Mouse (Mus musculus) limb, embryonic 12.5 days (tissue): ENCODE data around the gene Olfr1394. TPM values are rescaled to one million over a fixed set of nuclear protein-coding genes. Genes with fewer than 3 reads are reported as not detected.
"Not testable (repeated sequence)": the region's sequence is repeated elsewhere in the genome, so short reads cannot be mapped to it uniquely, and the experiment has no call there.

ENCODE experiments used
- ATAC-seq: fragments of 200-750 bp; cut with Nextera tagmentation; 2 replicates; pipeline ENCODE4 v1.8.0; 2017; ENCODE audit warnings: low read depth, moderate TSS enrichment; ENCODE audit not compliant: insufficient number of reproducible peaks, insufficient read depth, low FRiP score, low TSS enrichment
- H3K27ac ChIP-seq: fragments of 300-500 bp; sonication (generic); 2 replicates; pipeline ENCODE4 v1.5.1; 2016; ENCODE audit warnings: mild to moderate bottlenecking, moderate library complexity
- H3K27me3 ChIP-seq: fragments of 300-500 bp; sonication (generic); 2 replicates; pipeline ENCODE4 v1.6.1; 2016; ENCODE audit warnings: mild to moderate bottlenecking, moderate library complexity
- H3K36me3 ChIP-seq: fragments of 300-500 bp; sonication (generic); 2 replicates; pipeline ENCODE4 v1.6.1; 2016; ENCODE audit warnings: mild to moderate bottlenecking, moderate library complexity
- H3K4me1 ChIP-seq: fragments of 300-500 bp; sonication (generic); replicated peaks from 2 replicates; pipeline ENCODE4 v1.6.1; 2016
- H3K4me2 ChIP-seq: fragments of 300-500 bp; sonication (generic); 2 replicates; pipeline ENCODE4 v1.6.1; 2016; ENCODE audit warnings: mild to moderate bottlenecking, moderate library complexity
- H3K4me3 ChIP-seq: fragments of 300-500 bp; sonication (generic); replicated peaks from 2 replicates; pipeline ENCODE4 v1.5.1; 2016; ENCODE audit warnings: mild to moderate bottlenecking
- H3K9ac ChIP-seq: fragments of 300-500 bp; sonication (generic); replicated peaks from 2 replicates; pipeline ENCODE4 v1.6.1; 2016; ENCODE audit warnings: mild to moderate bottlenecking, moderate library complexity
- H3K9me3 ChIP-seq: fragments of 300-500 bp; sonication (generic); 2 replicates; pipeline ENCODE4 v1.6.1; 2016; ENCODE audit warnings: mild to moderate bottlenecking, moderate library complexity
- WGBS: fragments of 180-500 bp; shearing (Covaris S2); methylation state at CpG from one replicate; pipeline ENCODE4 v1.1.7; 2016; 5-methylcytosine and 5-hydroxymethylcytosine counted together
- polyA plus RNA-seq: library from polyadenylated mRNA; unstranded; fragments of >200 nt; fragmentation: Nextera tagmentation; extraction: Ambion mirVana; gene quantifications from 2 replicates; pipeline ENCODE4 v1.2.1, GENCODE M21; 2016

The Olfr1394 gene
- polyA plus RNA-seq, 1 experiment from 2014 or later: not detected

- Histone ChIP-seq H3K27me3 (no peaks in the 10 kb centered on the region), H3K9ac (no peak overlapping the region), H3K4me3 (no peak overlapping the region), H3K27ac (no peak overlapping the region), H3K4me1 (no peaks in the 10 kb centered on the region), H3K4me2 (no peak overlapping the region), H3K9me3 (no peaks in the 10 kb centered on the region), H3K36me3 (no peaks in the 10 kb centered on the region)
- 92% methylated on average over 2 of the region's 2 CpGs for WGBS
- ATAC-seq: no peak
Measured at GRCm38 (mm10) chr11:49156821-49157814, 2.9 kb downstream of the Olfr1394 start.

DNA sequence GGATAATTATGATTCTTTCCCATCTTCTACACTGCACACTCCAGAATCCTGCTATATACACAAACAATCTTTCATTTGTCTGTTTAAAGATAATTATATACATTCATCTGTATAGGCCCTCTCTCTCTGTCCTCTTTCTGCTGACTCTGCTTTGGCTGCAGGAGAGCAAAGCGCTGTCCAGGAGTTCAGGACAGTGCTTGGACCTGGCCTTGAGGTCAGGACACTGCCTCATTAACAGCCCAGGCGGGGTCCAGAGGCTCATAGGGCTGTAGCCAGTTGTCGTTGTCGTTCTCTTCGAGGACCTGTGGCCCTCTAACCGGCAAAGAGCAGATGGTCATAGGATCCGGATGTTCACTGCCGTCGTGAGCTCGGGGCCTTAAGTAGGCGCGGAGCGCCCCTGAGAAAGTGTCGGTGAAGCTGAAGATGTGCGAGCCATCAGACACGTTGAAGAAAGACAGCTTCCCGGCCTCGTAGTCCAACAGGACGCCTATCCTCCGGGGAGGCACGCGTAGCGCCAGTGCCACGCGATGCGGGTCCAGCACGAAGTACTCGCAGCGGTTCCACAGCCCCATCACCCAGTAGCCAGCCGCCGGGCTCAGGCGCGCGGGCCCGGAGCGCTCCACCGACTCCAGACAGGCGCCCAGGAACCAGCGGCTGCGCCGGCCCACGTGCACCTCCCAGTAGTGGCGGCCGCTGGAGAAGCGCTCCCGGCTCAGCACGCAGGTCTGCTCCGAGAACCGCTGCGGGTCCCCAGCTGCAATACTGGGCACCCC is 14.8 kb downstream of the Olfr1394 start:
- no peak overlapping the region for H3K27ac ChIP-seq
- peak overlapping the region; percentile 36 for H3K4me3 ChIP-seq
- ATAC-seq: peak; percentile 59; the same call in 1 of the 2 replicates
- 9% methylated on average over 50 of the region's 50 CpGs for WGBS
- peak overlapping the region; percentile 68 for H3K4me2 ChIP-seq
- peaks cover 10% of the 10 kb centered on the region; the same call in 1 of the 2 replicates for H3K9me3 ChIP-seq
- H3K4me1 ChIP-seq: 0 out of 2 replicates have a peak, but pooled peaks cover 2% of the 10 kb centered on the region
- peak overlapping the region; percentile 44 for H3K9ac ChIP-seq
- peaks cover 38% of the 10 kb centered on the region for H3K27me3 ChIP-seq
- H3K36me3 ChIP-seq: no peaks in the 10 kb centered on the region

GRCm38 (mm10) chr11:49170576-49170975 is 16.4 kb downstream of the Olfr1394 start:
- 90% methylated on average over 4 of the region's 4 CpGs for WGBS
- Histone ChIP-seq H3K9me3 (peaks cover 6% of the 10 kb centered on the region; the same call in 1 of the 2 replicates), H3K4me2 (no peak overlapping the region), H3K27me3 (peaks cover 38% of the 10 kb centered on the region), H3K4me1 (0 out of 2 replicates have a peak, but pooled peaks cover 2% of the 10 kb centered on the region), H3K9ac (no peak overlapping the region), H3K4me3 (no peak overlapping the region), H3K27ac (no peak overlapping the region), H3K36me3 (no peaks in the 10 kb centered on the region)
- ATAC-seq: no peak

GRCm38 (mm10) chr11:49175345-49175744 is 21.2 kb downstream of the Olfr1394 start:
- H3K9me3 ChIP-seq: no peaks in the 10 kb centered on the region
- no peak overlapping the region for H3K9ac ChIP-seq
- no peak for ATAC-seq
- no peaks in the 10 kb centered on the region for H3K4me1 ChIP-seq
- no peak overlapping the region for H3K4me2 ChIP-seq
- no peaks in the 10 kb centered on the region for H3K36me3 ChIP-seq
- peaks cover 8% of the 10 kb centered on the region for H3K27me3 ChIP-seq
- H3K27ac ChIP-seq: no peak overlapping the region
- WGBS: 85% methylated on average over 8 of the region's 8 CpGs
- H3K4me3 ChIP-seq: no peak overlapping the region

GRCm38 (mm10) chr11:49176047-49176779 is 22.0 kb downstream of the Olfr1394 start:
- not testable (repeated sequence) for H3K27me3 ChIP-seq, ATAC-seq, H3K27ac ChIP-seq, H3K4me3 ChIP-seq, H3K4me2 ChIP-seq, H3K9me3 ChIP-seq, H3K36me3 ChIP-seq, H3K9ac ChIP-seq, H3K4me1 ChIP-seq
- 64% methylated on average over 4 of the region's 4 CpGs for WGBS

- WGBS: 65% methylated on average over 1 of the region's 1 CpGs
- H3K36me3 ChIP-seq: no peaks in the 10 kb centered on the region
- H3K9me3 ChIP-seq: no peaks in the 10 kb centered on the region
- no peak overlapping the region for H3K4me3 ChIP-seq
- no peaks in the 10 kb centered on the region for H3K27me3 ChIP-seq
- H3K4me1 ChIP-seq: no peaks in the 10 kb centered on the region
- no peak for ATAC-seq
- H3K27ac ChIP-seq: no peak overlapping the region
- no peak overlapping the region for H3K9ac ChIP-seq
- no peak overlapping the region for H3K4me2 ChIP-seq
Measured at GRCm38 (mm10) chr11:49183172-49183571, 29.0 kb downstream of the Olfr1394 start.

GRCm38 (mm10) chr11:49186452-49186851 is 32.3 kb downstream of the Olfr1394 start:
- H3K4me3 ChIP-seq: no peak overlapping the region
- no peak overlapping the region for H3K4me2 ChIP-seq
- H3K9me3 ChIP-seq: no peaks in the 10 kb centered on the region
- H3K36me3 ChIP-seq: no peaks in the 10 kb centered on the region
- no peaks in the 10 kb centered on the region for H3K4me1 ChIP-seq
- no peaks in the 10 kb centered on the region for H3K27me3 ChIP-seq
- H3K27ac ChIP-seq: no peak overlapping the region
- no peak for ATAC-seq
- no peak overlapping the region for H3K9ac ChIP-seq
- WGBS: 87% methylated on average over 6 of the region's 6 CpGs

DNA sequence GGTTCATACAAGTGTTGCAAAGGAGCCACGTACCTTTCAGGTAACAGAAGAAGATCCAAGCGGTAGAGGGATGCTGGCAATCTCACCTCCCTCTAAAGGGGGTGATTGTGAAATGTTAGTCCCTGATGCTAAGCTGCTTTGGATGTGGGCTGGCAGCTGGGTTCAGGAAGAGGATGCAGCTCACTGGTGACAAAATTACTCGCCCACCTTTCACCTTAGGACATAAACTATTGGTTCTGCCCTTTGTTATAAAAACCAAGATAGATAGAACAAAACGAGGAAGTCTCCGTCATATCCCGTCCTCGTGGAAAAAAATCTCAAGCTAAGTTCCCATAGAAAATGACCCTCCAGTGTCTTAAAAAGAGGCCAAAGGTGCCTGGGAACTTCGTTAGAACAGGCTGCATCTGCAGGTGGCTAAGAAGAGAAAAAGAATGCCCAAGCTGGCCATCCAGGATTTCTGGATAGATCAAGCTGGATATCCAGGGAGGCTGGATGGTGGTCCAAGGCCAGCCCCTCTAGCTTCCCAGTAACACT is 32.8 kb downstream of the Olfr1394 start, which contains the start of gene Btnl9:
Btnl9 (minus strand) TSS at position 205 of the 534 bp plus-strand sequence.
- Histone ChIP-seq H3K4me1 (no peaks in the 10 kb centered on the region), H3K9me3 (no peaks in the 10 kb centered on the region), H3K4me2 (no peak within 1 kb of the TSS), H3K27me3 (no peaks in the 10 kb centered on the region), H3K4me3 (no peak within 1 kb of the TSS), H3K27ac (no peak within 1 kb of the TSS), H3K9ac (no peak within 1 kb of the TSS), H3K36me3 (no peaks in the 10 kb centered on the region)
- WGBS: 79% methylated on average over 8 of the region's 8 CpGs
- no peak for ATAC-seq

- WGBS: 83% methylated on average over 10 of the region's 10 CpGs
- H3K9me3 ChIP-seq: no peaks in the 10 kb centered on the region
- no peak overlapping the region for H3K9ac ChIP-seq
Measured at GRCm38 (mm10) chr11:49187701-49188100, 33.5 kb downstream of the Olfr1394 start.

DNA sequence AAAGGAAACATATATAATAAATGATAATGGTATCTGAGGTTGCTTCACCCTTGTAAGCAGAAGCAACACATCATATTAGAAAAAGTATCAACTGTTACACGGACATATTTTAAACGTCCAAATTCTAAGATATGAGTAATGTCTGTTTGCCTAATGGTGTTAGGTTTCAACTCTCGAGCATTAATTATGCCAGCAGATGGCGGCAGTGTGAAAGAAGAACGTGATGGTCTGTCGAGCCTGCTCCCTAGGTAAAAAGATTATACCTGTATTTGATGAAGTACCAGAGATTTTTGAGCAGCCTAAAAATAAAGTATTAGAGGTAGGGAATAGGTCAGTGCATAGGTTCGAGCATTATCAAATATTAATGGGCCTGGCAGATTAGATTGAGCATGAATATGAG is 35.6 kb downstream of the Olfr1394 start:
- ATAC-seq: no peak
- 8% methylated on average over 7 of the region's 7 CpGs for WGBS

More at GRCm38 (mm10) chr11:49187701-49188100, 33.5 kb downstream of the Olfr1394 start:
- H3K4me2 ChIP-seq: no peak overlapping the region
- H3K4me1 ChIP-seq: no peaks in the 10 kb centered on the region
- no peak for ATAC-seq
- H3K27me3 ChIP-seq: no peaks in the 10 kb centered on the region
- H3K27ac ChIP-seq: no peak overlapping the region
- no peaks in the 10 kb centered on the region for H3K36me3 ChIP-seq
- H3K4me3 ChIP-seq: no peak overlapping the region

More for the DNA sequence above, 35.6 kb downstream of the Olfr1394 start:
- Histone ChIP-seq H3K9me3 (no peaks in the 10 kb centered on the region), H3K27me3 (no peaks in the 10 kb centered on the region), H3K4me1 (no peaks in the 10 kb centered on the region), H3K36me3 (no peaks in the 10 kb centered on the region), H3K27ac (no peak overlapping the region), H3K4me2 (no peak overlapping the region), H3K4me3 (no peak overlapping the region), H3K9ac (no peak overlapping the region)
